Mouse (Mus musculus) limb, embryonic 13.5 days (tissue): ENCODE data around the gene Hsf2bp. TPM values are rescaled to one million over a fixed set of nuclear protein-coding genes. Genes with fewer than 3 reads are reported as not detected.

Source experiments
- ATAC-seq: fragments of 200-750 bp; cut with Nextera tagmentation; 2 replicates; pipeline ENCODE4 v1.8.0; 2017; ENCODE audit warnings: low read depth, moderate number of reproducible peaks, moderate TSS enrichment; ENCODE audit not compliant: low FRiP score
- H3K27ac ChIP-seq: fragments of 300-500 bp; sonication (generic); 2 replicates; pipeline ENCODE4 v1.5.1; 2015; ENCODE audit warnings: inconsistent platforms, mild to moderate bottlenecking, moderate library complexity
- H3K27me3 ChIP-seq: fragments of 300-500 bp; sonication (generic); 2 replicates; pipeline ENCODE4 v1.6.1; 2015; ENCODE audit warnings: mild to moderate bottlenecking, inconsistent platforms
- H3K36me3 ChIP-seq: fragments of 300-500 bp; sonication (generic); 2 replicates; pipeline ENCODE4 v1.6.1; 2015; ENCODE audit warnings: inconsistent platforms, mild to moderate bottlenecking, moderate library complexity
- H3K4me1 ChIP-seq: fragments of 300-500 bp; sonication (generic); 2 replicates; pipeline ENCODE4 v1.6.1; 2015; ENCODE audit warnings: inconsistent platforms
- H3K4me2 ChIP-seq: fragments of 300-500 bp; sonication (generic); replicated peaks from 2 replicates; pipeline ENCODE4 v1.6.1; 2015; ENCODE audit warnings: inconsistent platforms, mild to moderate bottlenecking, moderate library complexity
- H3K4me3 ChIP-seq: fragments of 300-500 bp; sonication (generic); 2 replicates; pipeline ENCODE4 v1.5.1; 2015; ENCODE audit warnings: moderate library complexity, mild to moderate bottlenecking, inconsistent platforms
- H3K9ac ChIP-seq: fragments of 300-500 bp; sonication (generic); 2 replicates; pipeline ENCODE4 v1.6.1; 2015; ENCODE audit warnings: mild to moderate bottlenecking, inconsistent platforms
- H3K9me3 ChIP-seq: fragments of 300-500 bp; sonication (generic); 2 replicates; pipeline ENCODE4 v1.6.1; 2016; ENCODE audit warnings: inconsistent platforms
- WGBS: fragments of 180-500 bp; shearing (Covaris S2); methylation state at CpG from one replicate; pipeline ENCODE4 v1.1.7; 2015; 5-methylcytosine and 5-hydroxymethylcytosine counted together
- polyA plus RNA-seq: library from polyadenylated mRNA; unstranded; fragments of >200 nt; fragmentation: Nextera tagmentation; extraction: Ambion mirVana; gene quantifications from 2 replicates; pipeline ENCODE4 v1.2.1, GENCODE M21; 2015

Gene Hsf2bp
- polyA plus RNA-seq, 1 experiment from 2014 or later = 0.64 TPM

DNA sequence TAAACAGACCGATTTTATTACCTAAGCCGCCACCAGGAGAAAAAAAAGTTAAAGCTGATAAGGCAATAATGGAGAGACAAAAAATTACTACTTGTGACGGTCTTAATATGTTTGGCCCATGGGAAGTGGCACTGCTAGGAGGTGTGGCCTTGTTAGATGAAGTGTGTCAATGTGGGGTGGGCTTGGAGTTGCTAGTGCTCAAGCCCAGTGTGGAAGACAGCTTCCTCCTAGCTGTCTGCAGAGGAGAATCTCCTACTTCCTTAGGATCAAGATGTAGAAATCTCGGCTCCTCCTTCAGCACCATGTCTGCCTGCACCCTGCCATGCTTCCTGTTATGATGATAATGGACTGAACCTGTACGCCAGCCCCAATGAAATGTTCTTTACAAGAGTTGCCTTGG lies 61.5 kb downstream of the Hsf2bp start:
- Histone ChIP-seq H3K9ac (no peak overlapping the region), H3K4me3 (no peak overlapping the region), H3K27me3 (no peaks in the 10 kb centered on the region), H3K4me1 (peaks cover 4% of the 10 kb centered on the region; the same call in 1 of the 2 replicates), H3K9me3 (no peaks in the 10 kb centered on the region), H3K27ac (no peak overlapping the region), H3K36me3 (no peaks in the 10 kb centered on the region), H3K4me2 (no peak overlapping the region)
- no peak for ATAC-seq
- 68% methylated on average over 5 of the region's 5 CpGs for WGBS

DNA sequence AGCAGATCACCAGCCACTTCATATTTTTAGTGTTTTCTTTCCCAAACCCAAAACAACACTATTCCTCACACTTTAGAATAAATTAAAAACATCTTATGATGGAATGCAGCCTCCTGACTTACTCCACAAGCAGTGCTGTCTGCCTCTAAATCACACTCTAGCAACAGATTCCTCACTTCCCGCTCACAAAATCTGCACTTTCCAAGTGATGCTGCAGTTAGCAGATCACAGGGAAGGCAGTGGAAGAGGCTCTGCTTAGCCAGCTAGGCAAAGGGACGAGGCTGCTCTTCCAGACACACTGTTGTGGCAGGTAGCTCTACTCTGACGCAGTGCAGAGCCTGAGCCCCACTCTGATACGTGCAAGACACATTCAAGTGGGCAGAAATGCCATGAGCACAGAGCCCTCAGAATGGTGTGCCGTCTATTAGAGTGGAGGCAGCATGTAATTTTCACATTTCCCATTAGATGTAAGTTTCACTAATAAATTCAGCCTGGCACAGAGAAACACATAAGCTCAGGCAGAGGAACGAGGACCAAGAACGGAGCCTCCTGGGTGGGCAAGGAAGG lies 62.4 kb downstream of the Hsf2bp start:
- H3K27ac ChIP-seq = no peak overlapping the region
- H3K36me3 ChIP-seq = no peaks in the 10 kb centered on the region
- H3K27me3 ChIP-seq = no peaks in the 10 kb centered on the region
- ATAC-seq = no peak
- H3K9ac ChIP-seq = no peak overlapping the region
- no peaks in the 10 kb centered on the region for H3K9me3 ChIP-seq
- H3K4me1 ChIP-seq = peaks cover 4% of the 10 kb centered on the region; the same call in 1 of the 2 replicates
- H3K4me3 ChIP-seq = no peak overlapping the region
- 47% methylated on average over 7 of the region's 7 CpGs for WGBS
- no peak overlapping the region for H3K4me2 ChIP-seq

DNA sequence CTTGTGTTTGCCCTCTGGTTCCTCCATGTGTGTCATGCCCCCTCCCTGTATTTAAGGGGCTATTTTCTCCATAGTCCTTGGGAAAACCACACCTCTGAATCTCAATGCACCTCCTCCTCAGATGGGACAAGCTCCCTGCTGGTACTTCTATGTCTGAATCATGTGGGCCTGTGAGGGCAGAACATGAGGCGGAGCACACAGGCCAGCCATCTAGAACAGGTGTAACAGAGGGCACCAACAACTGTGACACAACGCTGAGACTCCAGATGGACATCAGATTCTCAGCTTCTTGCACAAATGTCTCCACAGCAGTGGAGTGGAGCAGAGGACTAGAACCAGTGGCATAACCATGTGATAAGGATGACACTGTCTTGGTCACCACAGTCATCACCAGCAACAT lies 65.3 kb downstream of the Hsf2bp start:
- Histone ChIP-seq H3K27ac (no peak overlapping the region), H3K9me3 (no peaks in the 10 kb centered on the region), H3K27me3 (no peaks in the 10 kb centered on the region), H3K4me2 (no peak overlapping the region), H3K36me3 (no peaks in the 10 kb centered on the region), H3K9ac (no peak overlapping the region), H3K4me3 (no peak overlapping the region), H3K4me1 (peaks cover 8% of the 10 kb centered on the region)
- no peak for ATAC-seq
- 91% methylated on average over 2 of the region's 2 CpGs for WGBS

DNA sequence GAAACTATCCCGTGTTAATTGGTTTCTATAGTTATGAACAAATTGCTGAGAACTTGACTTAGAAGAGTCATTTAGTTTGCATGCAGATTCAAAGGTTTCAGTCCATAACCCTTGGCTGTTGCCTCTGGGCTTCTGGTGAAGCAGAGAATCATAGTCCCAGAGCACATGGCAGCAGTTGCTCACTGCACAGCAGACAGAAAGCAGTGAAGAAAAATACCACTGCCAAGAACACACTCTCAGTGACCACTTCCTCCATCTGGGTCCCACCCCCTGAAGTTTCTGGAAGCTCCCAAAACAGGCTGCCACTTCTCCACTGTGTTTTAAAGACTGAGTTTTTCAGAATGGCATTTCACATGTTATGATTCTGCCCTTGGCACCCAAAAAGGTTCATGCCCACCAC lies 67.3 kb downstream of the Hsf2bp start:
- Histone ChIP-seq H3K36me3 (no peaks in the 10 kb centered on the region), H3K4me1 (peaks cover 20% of the 10 kb centered on the region), H3K4me2 (no peak overlapping the region), H3K9me3 (no peaks in the 10 kb centered on the region), H3K4me3 (no peak overlapping the region), H3K9ac (no peak overlapping the region), H3K27me3 (no peaks in the 10 kb centered on the region), H3K27ac (no peak overlapping the region)
- ATAC-seq = no peak
- 79% methylated on average over 1 of the region's 1 CpGs for WGBS

DNA sequence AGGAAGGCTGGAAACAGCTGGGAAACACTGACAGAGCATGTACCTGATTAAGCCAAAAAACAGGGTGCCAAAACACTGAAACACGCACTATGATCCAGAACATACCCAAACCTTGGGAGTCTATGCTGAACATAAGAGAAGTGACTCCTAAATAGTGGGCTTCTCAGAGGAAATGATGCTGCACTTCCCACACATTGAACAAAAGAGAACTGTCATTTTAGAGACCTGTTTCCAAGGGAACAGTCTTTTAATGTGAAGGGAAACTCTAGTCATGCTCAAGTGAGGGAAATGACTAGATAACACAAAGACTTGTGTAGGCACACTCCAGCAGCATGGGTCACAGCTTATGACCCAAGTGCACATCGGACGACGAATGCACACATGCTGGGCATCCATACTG lies 68.8 kb downstream of the Hsf2bp start:
- H3K36me3 ChIP-seq = no peaks in the 10 kb centered on the region
- H3K4me2 ChIP-seq = no peak overlapping the region
- no peak overlapping the region for H3K27ac ChIP-seq
- H3K9ac ChIP-seq = no peak overlapping the region
- ATAC-seq = no peak
- H3K9me3 ChIP-seq = no peaks in the 10 kb centered on the region
- H3K27me3 ChIP-seq = no peaks in the 10 kb centered on the region
- H3K4me1 ChIP-seq = peaks cover 17% of the 10 kb centered on the region
- 82% methylated on average over 4 of the region's 4 CpGs for WGBS
- no peak overlapping the region for H3K4me3 ChIP-seq

DNA sequence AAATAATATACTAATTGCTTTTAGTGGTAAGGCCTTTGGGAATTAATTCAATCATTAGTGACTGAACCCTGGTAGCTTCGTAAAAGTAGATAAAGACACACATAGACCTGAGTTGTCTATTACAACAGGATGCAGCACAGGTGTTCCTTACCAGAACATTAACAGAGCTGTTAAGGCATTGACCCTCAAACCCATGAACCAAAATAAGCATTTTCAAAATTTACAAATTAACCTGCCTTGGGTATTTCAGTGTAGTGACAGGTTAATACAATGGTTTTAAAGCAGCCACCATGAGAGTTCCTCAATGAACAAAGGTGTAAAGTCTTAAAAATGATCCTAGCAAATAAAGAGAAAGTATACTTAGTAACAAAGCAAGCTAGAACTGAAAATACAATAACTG lies 69.6 kb downstream of the Hsf2bp start:
- no peak overlapping the region for H3K4me3 ChIP-seq
- WGBS = 84% methylated on average over 1 of the region's 1 CpGs
- H3K36me3 ChIP-seq = no peaks in the 10 kb centered on the region
- no peak overlapping the region for H3K4me2 ChIP-seq
- no peaks in the 10 kb centered on the region for H3K27me3 ChIP-seq
- no peaks in the 10 kb centered on the region for H3K9me3 ChIP-seq
- no peak overlapping the region for H3K27ac ChIP-seq
- H3K9ac ChIP-seq = no peak overlapping the region
- H3K4me1 ChIP-seq = peaks cover 17% of the 10 kb centered on the region
- no peak for ATAC-seq

DNA sequence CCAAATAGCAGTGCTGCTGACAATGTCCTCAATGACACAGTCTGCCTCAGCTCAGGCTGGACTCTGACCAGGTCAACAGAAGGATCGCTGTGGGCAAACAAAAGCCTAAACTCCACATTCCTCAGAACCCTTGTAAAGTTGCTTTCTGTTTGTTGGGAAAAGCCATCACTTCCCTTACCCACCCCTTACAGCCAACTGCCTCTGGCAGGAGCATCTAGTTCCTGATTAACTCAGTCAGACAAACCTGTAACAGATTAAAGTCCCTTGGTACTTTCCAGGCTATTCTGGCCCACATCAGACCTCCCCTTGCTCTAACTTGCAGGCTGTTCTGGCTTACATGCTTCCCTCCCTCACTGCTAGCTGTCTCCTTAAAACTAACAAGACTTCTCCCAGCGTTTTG lies 70.5 kb downstream of the Hsf2bp start:
- no peaks in the 10 kb centered on the region for H3K36me3 ChIP-seq
- H3K27ac ChIP-seq = peak overlapping the region; percentile 72; the same call in 1 of the 2 replicates
- H3K4me3 ChIP-seq = no peak overlapping the region
- no peaks in the 10 kb centered on the region for H3K9me3 ChIP-seq
- no peaks in the 10 kb centered on the region for H3K27me3 ChIP-seq
- peaks cover 17% of the 10 kb centered on the region for H3K4me1 ChIP-seq
- H3K9ac ChIP-seq = no peak overlapping the region
- 16% methylated on average over 2 of the region's 2 CpGs for WGBS
- H3K4me2 ChIP-seq = no peak overlapping the region
- peak; percentile 80 for ATAC-seq

DNA sequence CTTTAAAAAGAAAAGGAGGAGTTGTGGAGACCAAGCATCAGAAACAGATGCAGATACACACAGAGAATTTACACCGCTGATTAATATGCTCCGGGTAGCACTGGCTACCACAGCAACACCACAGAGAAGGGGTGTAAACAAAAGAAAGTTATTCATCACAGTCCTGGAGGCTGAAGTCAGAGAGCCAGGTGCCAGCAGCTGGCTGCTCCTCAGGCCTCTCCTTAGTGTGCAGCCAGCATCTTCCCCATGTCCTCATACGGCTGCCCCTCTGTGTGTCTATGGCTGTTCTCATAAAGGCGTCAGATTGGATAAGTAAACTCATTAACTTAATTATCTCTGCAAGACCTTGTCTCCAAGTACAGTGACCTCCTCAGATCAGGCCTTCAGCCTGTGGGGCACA lies 73.2 kb downstream of the Hsf2bp start:
- H3K27me3 ChIP-seq = no peaks in the 10 kb centered on the region
- no peak overlapping the region for H3K27ac ChIP-seq
- H3K4me1 ChIP-seq = peaks cover 17% of the 10 kb centered on the region
- H3K4me2 ChIP-seq = no peak overlapping the region
- no peak overlapping the region for H3K4me3 ChIP-seq
- ATAC-seq = no peak
- H3K36me3 ChIP-seq = no peaks in the 10 kb centered on the region
- H3K9ac ChIP-seq = no peak overlapping the region
- H3K9me3 ChIP-seq = no peaks in the 10 kb centered on the region
- WGBS = 82% methylated on average over 4 of the region's 4 CpGs

DNA sequence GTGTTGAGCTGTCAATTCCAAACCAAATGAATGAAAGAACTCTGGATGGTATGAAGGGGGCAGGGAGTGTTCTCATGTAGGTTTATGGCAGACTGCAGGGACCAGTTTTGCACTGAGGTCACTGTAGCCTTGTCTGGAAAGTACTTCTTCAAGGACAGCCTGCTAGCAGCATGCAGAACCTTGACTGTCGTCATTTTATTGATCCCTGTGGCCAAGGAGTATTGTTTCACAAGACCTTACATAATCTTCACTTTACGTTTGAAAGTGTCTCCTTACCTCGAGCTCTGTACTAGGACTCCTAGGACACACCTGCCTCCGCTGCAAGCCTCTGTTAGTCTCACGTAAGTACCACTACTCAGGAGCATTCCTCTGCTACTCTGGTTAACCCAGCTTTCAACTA lies 73.9 kb downstream of the Hsf2bp start:
- Histone ChIP-seq H3K9ac (no peak overlapping the region), H3K27ac (no peak overlapping the region), H3K4me3 (no peak overlapping the region), H3K9me3 (no peaks in the 10 kb centered on the region), H3K4me1 (peaks cover 17% of the 10 kb centered on the region), H3K27me3 (no peaks in the 10 kb centered on the region), H3K36me3 (no peaks in the 10 kb centered on the region), H3K4me2 (no peak overlapping the region)
- 64% methylated on average over 5 of the region's 5 CpGs for WGBS
- no peak for ATAC-seq

DNA sequence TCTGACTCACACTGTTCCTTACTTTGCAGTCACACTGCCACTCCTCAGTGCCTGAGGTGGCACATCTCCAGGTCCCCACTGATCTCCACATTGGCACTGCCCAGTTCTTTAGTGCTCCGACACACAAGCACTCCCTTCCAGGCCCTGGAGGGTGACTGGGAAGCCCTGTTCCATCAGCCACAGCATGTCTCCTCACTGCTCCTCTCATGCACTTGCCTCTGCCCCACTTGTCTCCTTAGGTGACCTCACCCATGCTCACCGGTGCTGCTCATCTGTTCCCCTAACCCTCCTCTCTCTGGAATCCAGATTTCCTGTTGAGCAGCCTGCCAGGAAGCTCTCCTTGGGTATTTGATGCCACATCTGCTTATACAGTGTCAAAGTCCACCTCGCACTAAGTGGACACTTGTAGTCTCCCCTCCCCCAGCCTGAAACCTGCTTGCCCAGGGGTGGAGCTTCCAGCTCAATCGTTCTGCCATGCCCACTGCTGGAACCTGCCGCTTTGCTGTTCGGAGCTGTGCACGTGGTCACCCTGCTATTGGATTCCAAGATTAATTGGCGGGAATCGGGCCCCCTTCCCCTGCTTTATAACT lies 81.5 kb downstream of the Hsf2bp start:
- WGBS = 89% methylated on average over 9 of the region's 9 CpGs
- ATAC-seq = no peak

DNA sequence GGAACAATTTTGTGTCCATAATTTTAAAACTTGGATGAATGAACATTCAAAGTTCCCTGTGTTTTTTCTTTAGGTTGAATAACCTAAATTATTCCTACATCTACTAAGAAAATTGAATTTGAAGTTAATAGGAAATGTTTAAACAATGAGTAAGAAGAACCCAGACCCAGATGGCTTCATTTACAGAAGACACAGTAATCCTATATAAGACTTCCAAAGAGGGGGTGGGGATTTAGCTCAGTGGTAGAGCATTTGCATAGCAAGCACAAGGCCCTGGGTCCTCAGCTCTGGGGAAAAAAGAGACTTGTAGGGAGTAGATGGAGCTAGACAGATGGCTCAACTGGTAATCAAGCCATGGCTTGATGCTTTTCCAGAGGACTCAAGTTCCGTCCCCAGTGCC lies 87.1 kb downstream of the Hsf2bp start:
- ATAC-seq = no peak
- 75% methylated on average over 1 of the region's 1 CpGs for WGBS
- H3K4me1 ChIP-seq = peaks cover 3% of the 10 kb centered on the region; the same call in 1 of the 2 replicates
- H3K9me3 ChIP-seq = no peaks in the 10 kb centered on the region
- H3K9ac ChIP-seq = no peak overlapping the region
- H3K4me3 ChIP-seq = no peak overlapping the region
- no peak overlapping the region for H3K4me2 ChIP-seq
- no peaks in the 10 kb centered on the region for H3K36me3 ChIP-seq
- H3K27me3 ChIP-seq = no peaks in the 10 kb centered on the region
- no peak overlapping the region for H3K27ac ChIP-seq

More for the DNA sequence above, 81.5 kb downstream of the Hsf2bp start:
- H3K9me3 ChIP-seq = peaks cover 4% of the 10 kb centered on the region; the same call in 1 of the 2 replicates
- no peaks in the 10 kb centered on the region for H3K36me3 ChIP-seq
- no peaks in the 10 kb centered on the region for H3K4me1 ChIP-seq
- no peaks in the 10 kb centered on the region for H3K27me3 ChIP-seq
- H3K4me3 ChIP-seq = no peak overlapping the region
- no peak overlapping the region for H3K9ac ChIP-seq
- H3K27ac ChIP-seq = no peak overlapping the region
- H3K4me2 ChIP-seq = no peak overlapping the region

DNA sequence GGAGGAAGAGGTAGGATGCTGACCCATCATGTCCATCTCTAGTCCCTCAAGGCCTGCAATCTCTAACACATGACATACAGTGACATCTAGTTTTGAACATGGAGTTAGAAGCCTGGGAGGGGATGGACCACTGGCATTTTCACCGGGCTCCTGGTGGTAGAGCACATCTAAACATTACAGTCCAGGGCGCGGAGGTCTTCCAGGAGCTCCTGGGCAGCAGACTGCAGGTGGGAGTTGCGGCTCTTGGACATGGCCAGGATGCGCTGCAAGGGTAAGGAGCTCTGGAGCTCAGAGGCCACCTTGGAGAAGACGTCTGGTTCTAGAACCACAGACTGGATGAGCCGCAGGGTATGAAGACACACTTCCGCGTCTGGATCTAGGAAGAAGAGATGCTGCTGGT lies 89.7 kb downstream of the Hsf2bp start:
- no peak overlapping the region for H3K27ac ChIP-seq
- H3K9ac ChIP-seq = no peak overlapping the region
- no peak overlapping the region for H3K4me2 ChIP-seq
- no peaks in the 10 kb centered on the region for H3K27me3 ChIP-seq
- no peak for ATAC-seq
- peaks cover 8% of the 10 kb centered on the region; the same call in 1 of the 2 replicates for H3K4me1 ChIP-seq
- no peak overlapping the region for H3K4me3 ChIP-seq
- WGBS = 90% methylated on average over 9 of the region's 9 CpGs
- H3K36me3 ChIP-seq = no peaks in the 10 kb centered on the region
- no peaks in the 10 kb centered on the region for H3K9me3 ChIP-seq
